Mouse (Mus musculus) activated CD4-positive, CD25-positive, alpha-beta regulatory T cell, adult 9 weeks (primary cell): ENCODE data around the gene Wdr41. TPM values are rescaled to one million over a fixed set of nuclear protein-coding genes. Genes with fewer than 3 reads are reported as not detected.

Source experiments
- polyA plus RNA-seq: library from polyadenylated mRNA; unstranded; fragments of 100-300 nt; shearing (Covaris generic); gene quantifications from one replicate; pipeline ENCODE4 v1.2.1, GENCODE M21; 2017

Wdr41 gene
- 5.9 TPM for polyA plus RNA-seq

GRCm38 (mm10) chr13:94976219-94977186, at the start of gene Wdr41:
Gene Wdr41, plus strand, starts transcription at chr13:94976344.

Other genes starting within 250 kb of the Wdr41 start
- gene Tbca, start 187.4 kb upstream of the Wdr41 start, polyA plus RNA-seq: 211 TPM
- gene Otp, start 100.7 kb upstream of the Wdr41 start, polyA plus RNA-seq: not detected